Mouse (Mus musculus): ENCODE measurements around the gene Rps6kb1. TPM values are rescaled to one million over a fixed set of nuclear protein-coding genes. Genes with fewer than 3 reads are reported as not detected.

Rps6kb1 gene
- polyA plus RNA-seq, 1 experiment from 2014 or later: 37.9 TPM

DNA sequence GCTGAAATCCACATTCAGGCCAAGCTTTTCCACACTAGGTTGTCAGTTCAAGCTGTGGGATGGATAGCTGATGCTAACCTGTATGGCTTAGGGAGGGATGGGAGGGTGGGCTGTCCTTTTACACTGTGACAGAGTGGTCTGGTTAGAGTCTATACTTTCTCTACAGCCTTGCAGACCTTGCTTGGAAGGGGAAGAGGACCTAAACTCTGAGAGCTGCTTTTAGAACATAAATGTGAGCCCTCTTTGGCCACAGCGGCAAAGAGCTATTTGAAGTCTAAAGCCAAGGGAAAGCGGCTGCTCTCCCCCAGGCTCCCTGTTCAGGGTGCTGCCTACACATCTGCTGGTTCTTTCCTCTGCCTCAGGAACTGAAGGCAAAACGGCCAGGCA, 41.0 kb upstream of the Rps6kb1 start:
- Histone ChIP-seq H3K9ac (ENCODE audit: low read depth, low read length) (peak overlapping the region; percentile 85), H3K27ac (ENCODE audit: low read depth, low read length) (peak overlapping the region; percentile 93), H3K9me3 (ENCODE audit: control insufficient read depth) (no peaks in the 10 kb centered on the region), H3K4me1 (replicated peaks; ENCODE audit: control insufficient read depth, insufficient read depth, low read length) (no peaks in the 10 kb centered on the region; the same call in 1 of the 2 replicates), H3K4me2 (replicated peaks; ENCODE audit: low read depth) (peak overlapping the region; percentile 59), H3K4me3 (ENCODE audit: low read depth, low read length) (peak overlapping the region; percentile 53), H3K27me3 (replicated peaks; ENCODE audit: control insufficient read depth, insufficient read depth, low read length) (no peaks in the 10 kb centered on the region), H3K36me3 (ENCODE audit: control insufficient read depth, insufficient read depth) (no peaks in the 10 kb centered on the region)
- TF ChIP-seq CTCF (IDR thresholded peaks at IDR 0.05; ENCODE audit: low read depth): no peak
- WGBS: 6% methylated on average over 3 of the region's 3 CpGs
- ATAC-seq: no peak

DNA sequence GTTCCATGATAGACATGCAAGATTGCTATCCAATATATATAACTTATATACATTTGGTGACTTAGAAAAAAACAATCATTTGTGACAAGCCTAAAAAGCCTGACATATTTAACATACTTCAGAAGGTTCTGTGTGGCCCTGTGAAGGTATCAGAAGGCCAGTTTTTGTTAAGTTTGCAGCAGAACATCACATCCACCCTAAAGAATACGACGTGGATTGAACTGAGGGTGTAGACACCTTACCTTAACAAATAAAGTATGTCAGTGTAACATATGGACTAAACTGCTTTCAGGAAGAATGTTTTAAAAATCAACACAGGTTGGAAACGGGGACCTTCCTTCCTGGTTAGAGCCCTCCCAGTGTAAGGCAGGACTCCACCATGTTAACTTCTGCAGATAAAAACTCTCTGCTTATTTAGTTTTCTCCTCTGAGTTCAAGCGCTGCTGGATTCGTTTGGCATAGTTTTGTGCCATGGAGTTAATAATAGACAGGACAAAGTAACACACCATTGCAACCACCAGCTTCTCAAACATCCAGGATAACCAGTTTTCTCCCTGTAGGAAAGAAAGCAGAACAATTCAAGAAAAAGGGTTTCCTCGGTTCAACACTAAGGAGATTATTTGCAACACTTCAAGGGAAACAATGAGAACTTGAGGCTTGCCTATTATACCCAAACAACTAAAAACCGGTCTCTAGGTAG, 40.4 kb upstream of the Rps6kb1 start:
- no peak for ATAC-seq
- whole genome bisulfite sequencing: 22% methylated on average over 7 of the region's 7 CpGs
- Histone ChIP-seq H3K27me3 (replicated peaks; ENCODE audit: control insufficient read depth, insufficient read depth, low read length) (no peaks in the 10 kb centered on the region), H3K4me3 (ENCODE audit: low read depth, low read length) (peak overlapping the region; percentile 53), H3K9me3 (ENCODE audit: control insufficient read depth) (no peaks in the 10 kb centered on the region), H3K4me1 (replicated peaks; ENCODE audit: control insufficient read depth, insufficient read depth, low read length) (no peaks in the 10 kb centered on the region; the same call in 1 of the 2 replicates), H3K27ac (ENCODE audit: low read depth, low read length) (peak overlapping the region; percentile 93), H3K36me3 (ENCODE audit: control insufficient read depth, insufficient read depth) (no peaks in the 10 kb centered on the region), H3K4me2 (replicated peaks; ENCODE audit: low read depth) (peak overlapping the region; percentile 59), H3K9ac (ENCODE audit: low read depth, low read length) (peak overlapping the region; percentile 85)
- no peak for TF ChIP-seq CTCF (IDR thresholded peaks at IDR 0.05; ENCODE audit: low read depth)

DNA sequence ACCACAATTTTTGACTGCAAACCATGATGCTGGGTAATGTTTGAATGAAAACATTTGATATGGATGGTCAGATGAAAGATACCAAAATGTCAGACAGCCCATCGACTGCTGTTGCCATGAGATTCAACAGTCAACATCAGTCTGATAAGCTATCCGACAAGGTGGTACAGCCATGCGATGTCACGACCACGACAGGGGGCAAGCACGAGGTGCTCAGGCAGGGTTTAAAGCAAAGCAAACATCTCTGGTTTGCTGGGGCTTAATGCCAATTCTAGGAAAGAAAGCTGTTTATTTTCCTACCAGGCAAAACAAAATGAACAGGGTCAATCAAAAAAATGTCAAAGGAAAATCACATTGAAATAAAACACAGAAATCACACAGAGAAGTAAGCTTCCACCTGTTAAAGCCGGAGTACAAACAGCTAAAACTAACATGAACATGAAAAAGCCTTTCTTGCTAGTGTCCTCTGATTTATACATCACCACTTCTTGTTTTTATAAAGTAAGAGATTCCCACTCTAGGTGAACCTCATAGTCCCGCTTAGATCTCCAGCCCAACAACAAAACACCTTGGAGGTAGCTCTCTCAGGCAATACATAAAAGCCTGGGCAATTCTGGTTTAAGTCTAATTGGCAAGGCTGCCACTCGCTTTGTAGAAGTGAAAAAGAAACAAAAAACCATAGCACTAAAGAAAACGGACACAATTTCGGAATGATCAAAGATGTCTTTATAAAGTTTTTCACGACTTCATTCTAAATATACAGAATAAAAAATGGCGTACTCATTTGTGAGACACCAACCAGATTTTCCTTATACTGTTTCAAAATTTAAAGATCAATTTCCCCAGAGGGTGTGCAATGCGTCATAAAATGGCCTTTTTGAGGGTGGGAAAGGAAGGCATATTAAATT, 39.6 kb upstream of the Rps6kb1 start:
- peaks cover 4% of the 10 kb centered on the region; the same call in 1 of the 2 replicates for H3K4me1 ChIP-seq (replicated peaks; ENCODE audit: control insufficient read depth, insufficient read depth, low read length)
- H3K36me3 ChIP-seq (ENCODE audit: control insufficient read depth, insufficient read depth): no peaks in the 10 kb centered on the region
- peak overlapping the region; percentile 59 for H3K4me2 ChIP-seq (replicated peaks; ENCODE audit: low read depth)
- H3K27me3 ChIP-seq (replicated peaks; ENCODE audit: control insufficient read depth, insufficient read depth, low read length): no peaks in the 10 kb centered on the region
- 46% methylated on average over 14 of the region's 14 CpGs for WGBS
- H3K9ac ChIP-seq (ENCODE audit: low read depth, low read length): peak overlapping the region; percentile 85; the same call in 1 of the 2 replicates
- no peak for ATAC-seq
- H3K9me3 ChIP-seq (ENCODE audit: control insufficient read depth): no peaks in the 10 kb centered on the region
- TF ChIP-seq CTCF (IDR thresholded peaks at IDR 0.05; ENCODE audit: low read depth): no peak
- H3K4me3 ChIP-seq (ENCODE audit: low read depth, low read length): peak overlapping the region; percentile 53
- peak overlapping the region; percentile 93 for H3K27ac ChIP-seq (ENCODE audit: low read depth, low read length)

DNA sequence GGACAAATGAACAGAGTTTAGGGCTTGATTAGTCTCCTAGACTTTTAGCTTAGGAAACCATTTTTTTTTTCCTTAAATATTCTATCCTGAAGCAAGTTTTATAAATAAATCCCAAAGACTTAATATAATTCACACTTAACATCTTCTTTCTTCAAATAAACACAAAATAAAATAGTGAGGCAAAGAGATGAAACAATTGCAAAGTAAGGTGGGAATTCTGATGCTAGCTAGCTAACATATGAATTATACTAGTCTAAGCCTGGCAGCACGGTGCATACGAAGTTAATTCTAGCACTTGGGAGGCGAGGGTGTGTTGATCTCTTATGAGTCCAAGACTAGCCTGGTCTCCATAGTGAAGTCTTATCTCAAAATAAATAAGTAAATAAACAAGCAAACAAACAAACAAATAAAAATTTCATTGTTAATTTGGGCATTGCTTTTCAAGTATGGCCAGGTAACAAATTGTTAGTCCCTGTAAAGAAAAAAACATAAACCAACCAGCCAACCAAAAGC, 38.8 kb upstream of the Rps6kb1 start:
- no peak for ATAC-seq
- TF ChIP-seq CTCF (IDR thresholded peaks at IDR 0.05; ENCODE audit: low read depth): no peak
- peak overlapping the region; percentile 11; the same call in 1 of the 2 replicates for H3K27ac ChIP-seq (ENCODE audit: low read depth, low read length)
- H3K9me3 ChIP-seq (ENCODE audit: control insufficient read depth): no peaks in the 10 kb centered on the region
- WGBS: 77% methylated on average over 3 of the region's 3 CpGs
- H3K36me3 ChIP-seq (ENCODE audit: control insufficient read depth, insufficient read depth): no peaks in the 10 kb centered on the region
- H3K4me2 ChIP-seq (replicated peaks; ENCODE audit: low read depth): peak overlapping the region; percentile 59; the same call in 1 of the 2 replicates
- no peaks in the 10 kb centered on the region for H3K27me3 ChIP-seq (replicated peaks; ENCODE audit: control insufficient read depth, insufficient read depth, low read length)
- H3K4me3 ChIP-seq (ENCODE audit: low read depth, low read length): no peak overlapping the region
- peaks cover 7% of the 10 kb centered on the region; the same call in 1 of the 2 replicates for H3K4me1 ChIP-seq (replicated peaks; ENCODE audit: control insufficient read depth, insufficient read depth, low read length)
- no peak overlapping the region for H3K9ac ChIP-seq (ENCODE audit: low read depth, low read length)

DNA sequence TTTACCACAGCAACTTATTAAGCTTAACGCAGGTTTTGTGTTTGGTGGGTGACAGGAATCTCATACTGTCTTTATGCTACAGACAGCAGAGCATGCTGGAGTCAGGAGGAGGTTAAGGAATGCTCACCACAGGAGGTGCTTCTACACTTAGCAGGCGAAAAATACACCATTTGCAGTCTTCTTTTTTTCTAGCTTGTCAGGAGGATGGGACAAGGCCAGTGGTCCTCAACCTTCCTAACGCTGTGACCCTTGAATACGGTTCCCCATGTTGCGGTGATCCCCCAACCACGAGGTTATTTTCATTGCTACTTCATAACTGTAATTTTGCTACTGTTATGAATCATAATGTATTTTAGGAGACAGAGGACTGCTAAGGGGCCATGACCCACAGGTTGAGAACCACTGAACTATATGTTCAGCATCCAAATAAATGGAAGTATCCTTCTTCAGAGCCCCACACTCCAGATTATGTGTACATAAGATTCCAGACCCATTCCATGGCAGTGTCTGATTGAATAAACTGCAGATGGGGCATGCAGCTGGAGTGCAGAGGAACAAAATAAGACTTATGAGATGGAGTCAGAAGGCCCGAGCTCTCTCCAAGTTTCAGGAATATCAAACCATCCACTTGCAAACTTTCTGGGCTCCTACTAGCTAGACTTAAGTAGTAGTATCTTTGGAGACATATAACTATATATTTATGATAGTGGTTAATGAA, 38.1 kb upstream of the Rps6kb1 start:
- no peak overlapping the region for H3K4me3 ChIP-seq (ENCODE audit: low read depth, low read length)
- H3K36me3 ChIP-seq (ENCODE audit: control insufficient read depth, insufficient read depth): no peaks in the 10 kb centered on the region
- WGBS: 82% methylated on average over 7 of the region's 7 CpGs
- no peaks in the 10 kb centered on the region for H3K9me3 ChIP-seq (ENCODE audit: control insufficient read depth)
- peak overlapping the region; percentile 96 for H3K27ac ChIP-seq (ENCODE audit: low read depth, low read length)
- peaks cover 7% of the 10 kb centered on the region; the same call in 1 of the 2 replicates for H3K4me1 ChIP-seq (replicated peaks; ENCODE audit: control insufficient read depth, insufficient read depth, low read length)
- H3K9ac ChIP-seq (ENCODE audit: low read depth, low read length): no peak overlapping the region
- no peak for TF ChIP-seq CTCF (IDR thresholded peaks at IDR 0.05; ENCODE audit: low read depth)
- ATAC-seq: no peak
- no peaks in the 10 kb centered on the region for H3K27me3 ChIP-seq (replicated peaks; ENCODE audit: control insufficient read depth, insufficient read depth, low read length)
- peak overlapping the region; percentile 13; the same call in 1 of the 2 replicates for H3K4me2 ChIP-seq (replicated peaks; ENCODE audit: low read depth)
